Mouse (Mus musculus): ENCODE measurements at regions not wholly inside any gene's neighbourhood (a gene's known extent, or its start where the extent isn't known, plus 50 kb on each side); places are given as distances from the start of the nearest gene placed in this dataset.

DNA sequence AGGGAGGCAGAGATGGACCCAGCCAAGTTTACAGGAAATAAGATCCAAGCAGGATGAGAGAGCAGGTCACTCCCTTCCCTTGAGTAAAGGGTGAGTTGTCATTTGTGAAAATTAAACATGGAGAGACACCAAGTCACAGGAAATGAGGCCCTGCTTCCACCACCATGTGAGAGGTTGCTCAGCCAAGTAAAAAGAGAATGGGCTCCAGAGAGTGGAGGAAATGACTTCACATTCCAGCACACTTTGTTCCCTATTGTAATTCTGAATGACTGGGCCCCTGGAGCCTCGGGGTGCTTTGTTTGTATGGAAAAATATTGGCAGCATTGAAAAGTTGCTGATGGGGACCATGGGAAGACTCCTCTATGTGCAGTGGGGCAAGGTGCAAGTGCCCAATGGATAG lies 129.9 kb upstream of the Rab11fip2 start:
- no peak for TF ChIP-seq CTCF (IDR thresholded peaks at IDR 0.05; ENCODE audit: extremely low read depth, insufficient read depth, insufficient read length, insufficient replicate concordance)
- TF ChIP-seq POLR2A (IDR thresholded peaks at IDR 0.05; ENCODE audit: low read depth, low read length) = no peak

Measured in spleen, adult 2 months (tissue).